Mouse (Mus musculus): ENCODE measurements at regions not wholly inside any gene's neighbourhood (a gene's known extent, or its start where the extent isn't known, plus 50 kb on each side); places are given as distances from the start of the nearest gene placed in this dataset.

GRCm38 (mm10) chr15:103627085-103627484 lies 62.2 kb upstream of the Glycam1 start:
- H3K4me3 ChIP-seq (ENCODE audit: low read depth, low read length) = no peak overlapping the region
- H3K27me3 ChIP-seq (replicated peaks; ENCODE audit: control insufficient read depth, insufficient read depth, low read length) = no peaks in the 10 kb centered on the region
- WGBS = 5% methylated on average over 1 of the region's 1 CpGs
- H3K27ac ChIP-seq (ENCODE audit: low read depth, low read length) = peak overlapping the region; percentile 52; the same call in 1 of the 2 replicates
- H3K36me3 ChIP-seq (ENCODE audit: control insufficient read depth, insufficient read depth, low read length) = no peaks in the 10 kb centered on the region
- no peaks in the 10 kb centered on the region for H3K9me3 ChIP-seq (replicated peaks; ENCODE audit: control insufficient read depth, low read length)
- H3K9ac ChIP-seq (ENCODE audit: low read length) = no peak overlapping the region
- DNase-seq (ENCODE audit: low spot score) (peak; percentile 78), ATAC-seq (peak; percentile 89)
- peaks cover 4% of the 10 kb centered on the region; the same call in 1 of the 2 replicates for H3K4me1 ChIP-seq (ENCODE audit: control insufficient read depth, insufficient read depth, low read length)
- no peak overlapping the region for H3K4me2 ChIP-seq (ENCODE audit: low read length)
